Mouse (Mus musculus) C2C12 (cell line): ENCODE results near the gene Nipbl.

ENCODE experiments used
- CTCF ChIP-seq: IDR thresholded peaks from one replicate; pipeline ENCODE4 v1.5.1; 2011; ENCODE audit not compliant: control insufficient read depth, insufficient read depth, insufficient read length
- USF1 ChIP-seq: IDR thresholded peaks from one replicate; pipeline ENCODE4 v1.6.1; 2011; ENCODE audit warnings: low read depth, mild to moderate bottlenecking, control low read depth, moderate library complexity

GRCm38 (mm10) chr15:8347104-8347773, 97.0 kb downstream of the Nipbl start:
- TF ChIP-seq USF1 (no peak), CTCF (no peak)
